Mouse (Mus musculus): Measurements from ENCODE around the gene Camk1d. TPM values are rescaled to one million over a fixed set of nuclear protein-coding genes. Genes with fewer than 3 reads are reported as not detected.
"Not testable (repeated sequence)": the region's sequence is repeated elsewhere in the genome, so short reads cannot be mapped to it uniquely, and the experiment has no call there.

Camk1d gene
- polyA plus RNA-seq, 1 experiment from 2014 or later = 0.62 TPM

DNA sequence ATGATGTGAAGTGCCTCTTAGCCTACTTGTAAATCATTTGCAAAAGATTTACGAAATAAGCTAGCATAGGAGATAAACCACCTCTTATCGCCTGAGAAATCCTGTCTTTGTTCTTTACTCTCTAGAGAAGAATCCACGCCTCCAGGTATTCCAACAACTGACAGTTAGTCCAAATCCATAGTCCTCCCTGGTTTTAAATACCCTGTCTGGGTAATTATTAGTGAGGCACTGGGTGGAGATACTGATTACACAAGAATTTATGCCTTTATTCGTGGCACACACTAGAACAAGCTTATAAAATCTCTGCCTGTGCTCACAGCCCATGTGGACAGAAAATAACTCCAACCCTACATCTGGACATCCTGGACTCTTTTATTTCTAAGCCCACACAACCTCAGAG, 150.6 kb downstream of the Camk1d start:
- Histone ChIP-seq H3K4me1 (no peaks in the 10 kb centered on the region), H3K27ac (no peak overlapping the region), H3K36me3 (replicated peaks) (no peaks in the 10 kb centered on the region), H3K27me3 (ENCODE audit: poor library complexity, severe bottlenecking) (no peaks in the 10 kb centered on the region), H3K4me3 (no peak overlapping the region), H3K9me3 (no peaks in the 10 kb centered on the region)
- no peak for DNase-seq (ENCODE audit: extremely low spot score, low spot score)
- 88% methylated on average over 4 of the region's 4 CpGs for WGBS

DNA sequence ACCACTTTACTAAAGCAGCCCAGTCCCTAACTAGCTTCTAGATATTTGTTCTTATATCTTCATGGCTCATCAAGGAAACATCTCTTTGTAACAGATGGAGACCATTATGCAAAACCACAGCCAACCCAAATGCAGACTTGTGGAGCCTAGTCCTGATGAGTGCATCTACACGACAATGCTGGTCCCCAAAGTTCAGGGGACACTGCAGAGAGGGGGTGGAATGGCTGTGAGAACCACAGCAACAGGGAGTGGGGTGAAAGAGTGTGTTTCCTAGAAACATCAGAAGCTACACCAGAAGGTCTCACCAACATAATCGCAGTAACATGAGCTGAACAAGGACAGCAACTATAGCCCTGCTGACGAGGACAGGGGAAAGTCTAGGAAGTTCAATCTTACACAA, 152.9 kb downstream of the Camk1d start:
- H3K27me3 ChIP-seq (ENCODE audit: poor library complexity, severe bottlenecking) = no peaks in the 10 kb centered on the region
- H3K4me1 ChIP-seq = no peaks in the 10 kb centered on the region
- H3K27ac ChIP-seq = no peak overlapping the region
- H3K9me3 ChIP-seq = no peaks in the 10 kb centered on the region
- H3K36me3 ChIP-seq (replicated peaks) = no peaks in the 10 kb centered on the region
- no peak for DNase-seq (ENCODE audit: extremely low spot score, low spot score)
- H3K4me3 ChIP-seq = no peak overlapping the region
- WGBS = 91% methylated on average over 3 of the region's 3 CpGs

DNA sequence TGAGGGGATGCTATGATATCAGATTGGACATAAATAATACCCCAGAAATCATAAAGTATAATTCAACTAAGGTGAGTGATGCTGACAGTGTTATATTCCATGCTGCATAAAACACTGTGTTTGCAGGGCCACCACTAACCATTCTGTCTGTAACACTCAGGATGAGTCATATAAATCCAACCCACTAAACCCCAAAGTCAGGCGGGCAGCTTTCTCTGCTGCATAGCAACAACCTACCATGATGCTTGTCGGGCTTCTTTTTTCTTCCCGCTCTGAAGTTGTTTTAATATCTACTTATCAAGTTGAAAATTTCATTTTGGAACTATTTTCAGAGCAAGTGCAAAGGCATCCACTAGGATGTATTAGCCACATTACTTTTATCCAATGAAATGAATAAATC, 161.1 kb downstream of the Camk1d start:
- H3K36me3 ChIP-seq (replicated peaks) = no peaks in the 10 kb centered on the region
- no peaks in the 10 kb centered on the region for H3K9me3 ChIP-seq
- H3K4me3 ChIP-seq = no peak overlapping the region
- DNase-seq (ENCODE audit: extremely low spot score, low spot score) = no peak
- H3K27ac ChIP-seq = no peak overlapping the region
- 94% methylated on average over 3 of the region's 3 CpGs for WGBS
- H3K4me1 ChIP-seq = no peaks in the 10 kb centered on the region
- H3K27me3 ChIP-seq (ENCODE audit: poor library complexity, severe bottlenecking) = no peaks in the 10 kb centered on the region

GRCm38 (mm10) chr2:5551758-5552255, 162.5 kb downstream of the Camk1d start:
- 95% methylated on average over 5 of the region's 5 CpGs for WGBS
- Histone ChIP-seq H3K9me3 (no peaks in the 10 kb centered on the region), H3K4me1 (no peaks in the 10 kb centered on the region), H3K4me3 (no peak overlapping the region), H3K27ac (no peak overlapping the region), H3K27me3 (ENCODE audit: poor library complexity, severe bottlenecking) (no peaks in the 10 kb centered on the region), H3K36me3 (replicated peaks) (no peaks in the 10 kb centered on the region)
- no peak for DNase-seq (ENCODE audit: extremely low spot score, low spot score)

GRCm38 (mm10) chr2:5549334-5549733, 165.0 kb downstream of the Camk1d start:
- DNase-seq (ENCODE audit: extremely low spot score, low spot score) = no peak
- 89% methylated on average over 2 of the region's 2 CpGs for WGBS
- no peaks in the 10 kb centered on the region for H3K27me3 ChIP-seq (ENCODE audit: poor library complexity, severe bottlenecking)
- H3K4me1 ChIP-seq = no peaks in the 10 kb centered on the region
- H3K9me3 ChIP-seq = no peaks in the 10 kb centered on the region
- H3K27ac ChIP-seq = no peak overlapping the region
- H3K4me3 ChIP-seq = no peak overlapping the region
- H3K36me3 ChIP-seq (replicated peaks) = no peaks in the 10 kb centered on the region

DNA sequence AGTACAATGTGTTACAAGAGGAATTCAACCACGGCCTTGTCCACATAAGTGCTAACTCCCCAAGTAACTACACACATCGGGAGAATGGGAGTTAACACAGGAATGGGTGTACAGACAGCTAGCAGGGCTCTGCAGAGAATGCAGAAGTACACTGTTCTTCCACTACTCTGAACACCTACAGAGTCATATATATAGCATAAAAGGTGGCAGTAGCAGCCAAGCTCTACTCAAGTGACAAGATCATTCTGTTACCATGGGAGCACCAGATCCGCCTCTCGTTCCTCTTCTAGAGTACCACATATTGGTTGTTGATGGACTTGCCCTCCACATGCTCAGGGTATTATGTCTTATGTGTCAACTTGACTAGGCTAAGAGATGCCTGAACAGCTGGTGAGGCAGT, 165.4 kb downstream of the Camk1d start:
- Histone ChIP-seq H3K36me3 (replicated peaks) (no peaks in the 10 kb centered on the region), H3K9me3 (no peaks in the 10 kb centered on the region), H3K27ac (no peak overlapping the region), H3K27me3 (ENCODE audit: poor library complexity, severe bottlenecking) (no peaks in the 10 kb centered on the region), H3K4me3 (no peak overlapping the region), H3K4me1 (no peaks in the 10 kb centered on the region)
- no peak for DNase-seq (ENCODE audit: extremely low spot score, low spot score)
- 95% methylated on average over 4 of the region's 4 CpGs for WGBS

DNA sequence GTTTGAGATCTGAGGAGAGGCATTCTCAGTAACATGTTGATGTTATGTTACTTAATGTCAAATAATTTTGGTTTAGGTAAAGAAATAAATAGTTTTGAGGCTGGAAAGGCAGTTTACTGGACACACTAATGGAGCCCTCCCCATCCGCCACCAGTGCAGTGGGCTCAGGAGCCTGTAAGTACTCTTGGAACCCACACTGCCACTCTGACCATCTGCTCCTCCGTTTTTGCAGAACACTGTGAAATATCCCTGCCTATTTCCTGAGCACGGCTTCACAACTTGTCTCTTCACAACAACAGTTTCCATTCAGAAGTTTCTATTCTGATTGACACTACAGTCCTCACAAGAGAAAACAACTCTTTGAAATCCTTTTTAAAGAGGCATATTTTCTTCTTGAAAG, 173.4 kb downstream of the Camk1d start:
- Histone ChIP-seq H3K36me3 (replicated peaks) (no peaks in the 10 kb centered on the region), H3K27me3 (ENCODE audit: poor library complexity, severe bottlenecking) (no peaks in the 10 kb centered on the region), H3K9me3 (no peaks in the 10 kb centered on the region), H3K27ac (no peak overlapping the region), H3K4me1 (no peaks in the 10 kb centered on the region), H3K4me3 (no peak overlapping the region)
- WGBS = 88% methylated on average over 3 of the region's 3 CpGs
- DNase-seq (ENCODE audit: extremely low spot score, low spot score) = no peak

DNA sequence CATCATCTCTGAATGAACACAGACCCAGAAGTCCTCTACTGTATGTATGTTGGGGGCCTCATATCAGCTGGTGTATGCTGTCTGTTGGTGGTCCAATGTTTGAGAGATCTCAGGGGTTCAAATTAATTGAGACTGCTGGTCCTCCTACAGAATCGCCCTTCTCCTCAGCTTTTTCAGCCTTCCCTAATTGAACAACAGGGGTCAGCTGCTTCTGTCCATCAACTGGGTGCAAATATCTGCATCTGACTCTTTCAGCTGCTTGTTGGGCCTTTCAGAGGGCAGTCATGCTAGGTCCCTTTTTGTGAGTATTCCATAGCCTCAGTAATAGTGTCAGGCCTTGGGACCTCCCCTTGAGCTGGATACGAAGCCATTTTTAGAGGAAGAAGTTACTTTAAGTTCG, 174.4 kb downstream of the Camk1d start:
- DNase-seq (ENCODE audit: extremely low spot score, low spot score); H3K9me3 ChIP-seq; H3K27me3 ChIP-seq (ENCODE audit: poor library complexity, severe bottlenecking); H3K4me3 ChIP-seq; H3K4me1 ChIP-seq; H3K36me3 ChIP-seq (replicated peaks); H3K27ac ChIP-seq: not testable (repeated sequence)
- 72% methylated on average over 3 of the region's 3 CpGs for WGBS

DNA sequence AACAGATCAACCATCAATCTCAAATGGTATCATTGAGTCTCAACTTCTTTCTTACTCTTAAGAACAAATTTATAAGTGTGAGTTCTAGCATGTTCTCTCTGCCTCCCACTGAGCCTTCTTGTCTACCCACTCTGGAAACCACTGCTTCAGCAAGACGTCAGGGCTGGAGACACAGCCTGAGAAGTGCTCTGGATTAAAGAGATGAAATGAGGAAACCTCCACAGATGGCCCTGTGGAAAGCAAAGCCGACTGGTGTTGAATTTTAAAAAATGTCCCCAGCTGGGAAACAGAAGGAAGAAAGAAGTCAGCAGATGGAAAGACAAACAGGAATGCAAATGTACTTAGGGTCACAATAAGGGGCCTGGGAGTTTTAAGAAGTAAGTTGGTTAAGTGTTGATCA, 180.4 kb downstream of the Camk1d start:
- no peak for DNase-seq (ENCODE audit: extremely low spot score, low spot score)
- WGBS = 68% methylated on average over 2 of the region's 2 CpGs
- Histone ChIP-seq H3K9me3 (no peaks in the 10 kb centered on the region), H3K4me3 (no peak overlapping the region), H3K4me1 (no peaks in the 10 kb centered on the region), H3K27ac (no peak overlapping the region), H3K36me3 (replicated peaks) (no peaks in the 10 kb centered on the region), H3K27me3 (ENCODE audit: poor library complexity, severe bottlenecking) (no peaks in the 10 kb centered on the region)

DNA sequence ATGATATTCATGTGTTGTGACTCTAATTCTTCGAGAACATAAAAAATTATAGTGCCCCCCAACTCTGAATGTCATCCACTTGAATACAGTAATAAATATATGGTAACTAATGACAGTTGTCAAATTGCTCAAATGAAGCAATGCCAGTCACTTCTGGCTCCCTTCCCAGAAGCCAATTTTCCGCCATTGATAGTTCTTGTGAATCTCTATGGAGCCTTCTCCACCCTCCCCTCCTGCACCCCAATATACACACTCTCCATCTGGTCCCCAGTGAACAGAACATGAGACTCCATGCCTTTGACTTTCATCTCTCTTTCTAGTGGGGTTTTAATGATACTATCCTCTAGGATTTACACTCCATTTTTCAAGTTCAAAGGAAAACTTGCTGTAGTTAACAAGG, 184.3 kb downstream of the Camk1d start:
- no peaks in the 10 kb centered on the region for H3K27me3 ChIP-seq (ENCODE audit: poor library complexity, severe bottlenecking)
- H3K9me3 ChIP-seq = no peaks in the 10 kb centered on the region
- H3K4me3 ChIP-seq = no peak overlapping the region
- WGBS = 90% methylated on average over 2 of the region's 2 CpGs
- DNase-seq (ENCODE audit: extremely low spot score, low spot score) = no peak
- H3K27ac ChIP-seq = no peak overlapping the region
- no peaks in the 10 kb centered on the region for H3K4me1 ChIP-seq
- H3K36me3 ChIP-seq (replicated peaks) = no peaks in the 10 kb centered on the region

- no peaks in the 10 kb centered on the region for H3K27me3 ChIP-seq (ENCODE audit: poor library complexity, severe bottlenecking)
- 71% methylated on average over 8 of the region's 8 CpGs for WGBS
- no peak overlapping the region for H3K4me3 ChIP-seq
- no peaks in the 10 kb centered on the region for H3K36me3 ChIP-seq (replicated peaks)
- DNase-seq (ENCODE audit: extremely low spot score, low spot score) = no peak
- H3K9me3 ChIP-seq = no peaks in the 10 kb centered on the region
- no peak overlapping the region for H3K27ac ChIP-seq
- H3K4me1 ChIP-seq = no peaks in the 10 kb centered on the region
Observed at GRCm38 (mm10) chr2:5519221-5519669, 195.1 kb downstream of the Camk1d start.

GRCm38 (mm10) chr2:5515106-5515505, 199.2 kb downstream of the Camk1d start:
- 77% methylated on average over 2 of the region's 2 CpGs for WGBS
- H3K4me3 ChIP-seq = no peak overlapping the region
- H3K36me3 ChIP-seq (replicated peaks) = no peaks in the 10 kb centered on the region
- no peaks in the 10 kb centered on the region for H3K4me1 ChIP-seq
- DNase-seq (ENCODE audit: extremely low spot score, low spot score) = no peak
- no peak overlapping the region for H3K27ac ChIP-seq
- no peaks in the 10 kb centered on the region for H3K27me3 ChIP-seq (ENCODE audit: poor library complexity, severe bottlenecking)
- no peaks in the 10 kb centered on the region for H3K9me3 ChIP-seq

GRCm38 (mm10) chr2:5514095-5514494, 200.2 kb downstream of the Camk1d start:
- Histone ChIP-seq H3K9me3 (no peaks in the 10 kb centered on the region), H3K4me1 (no peaks in the 10 kb centered on the region), H3K36me3 (replicated peaks) (no peaks in the 10 kb centered on the region), H3K4me3 (no peak overlapping the region), H3K27ac (no peak overlapping the region), H3K27me3 (ENCODE audit: poor library complexity, severe bottlenecking) (no peaks in the 10 kb centered on the region)
- no peak for DNase-seq (ENCODE audit: extremely low spot score, low spot score)
- WGBS = 88% methylated on average over 5 of the region's 5 CpGs

- Histone ChIP-seq H3K27me3 (ENCODE audit: poor library complexity, severe bottlenecking) (no peaks in the 10 kb centered on the region), H3K4me3 (no peak overlapping the region), H3K9me3 (no peaks in the 10 kb centered on the region), H3K4me1 (no peaks in the 10 kb centered on the region), H3K27ac (no peak overlapping the region), H3K36me3 (replicated peaks) (no peaks in the 10 kb centered on the region)
- no peak for DNase-seq (ENCODE audit: extremely low spot score, low spot score)
- 93% methylated on average over 2 of the region's 2 CpGs for WGBS
Observed at GRCm38 (mm10) chr2:5513621-5514020, 200.7 kb downstream of the Camk1d start.

Data from forebrain, embryonic 10.5 days (tissue).